Mouse (Mus musculus): ENCODE data around the gene Rpl23. TPM values are rescaled to one million over a fixed set of nuclear protein-coding genes. Genes with fewer than 3 reads are reported as not detected.
"Not testable (repeated sequence)": the region's sequence is repeated elsewhere in the genome, so short reads cannot be mapped to it uniquely, and the experiment has no call there.

The Rpl23 gene
- total RNA-seq, 2 experiments from 2014 or later: 324 to 331 TPM

DNA sequence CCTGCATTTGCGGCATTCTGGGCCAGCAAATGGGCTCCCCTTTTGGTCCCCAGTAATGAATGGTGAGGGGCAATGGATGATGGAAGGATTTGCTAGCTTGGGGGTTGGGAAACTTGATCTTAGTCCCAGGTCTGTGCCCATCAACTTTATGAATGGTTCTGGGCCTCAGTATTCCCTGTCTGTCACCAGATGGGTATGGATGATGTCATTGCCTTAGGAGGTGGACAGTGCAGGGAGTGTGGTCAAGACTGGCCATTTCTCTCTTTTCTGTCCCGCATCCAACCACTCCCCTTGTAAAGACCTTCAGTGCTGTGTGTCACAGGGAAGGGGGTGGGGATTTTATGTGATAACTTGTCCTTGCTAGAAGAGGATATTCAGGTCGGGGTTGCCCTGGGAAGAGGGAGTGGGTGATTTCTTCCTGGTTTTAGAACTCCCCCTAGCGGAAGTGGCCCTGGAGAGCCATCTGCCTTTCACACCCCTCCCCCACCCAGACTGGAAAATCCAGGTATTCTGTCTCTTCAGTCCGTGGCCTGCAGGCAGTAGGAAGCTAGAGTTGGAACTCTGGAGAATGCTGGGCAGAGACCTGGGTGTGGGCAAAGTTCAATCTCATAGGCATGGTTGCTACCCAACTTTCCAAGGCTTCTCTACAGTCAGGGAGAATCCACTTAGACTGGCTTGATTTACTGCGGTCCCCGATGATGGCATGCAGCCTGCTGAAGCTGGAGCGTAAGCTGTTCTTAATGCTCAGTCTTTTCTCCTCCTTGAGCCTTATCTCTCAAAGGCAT, 19.4 kb upstream of the Rpl23 start:
- no peak for ATAC-seq (replicated peaks; ENCODE audit: low FRiP score, poor library complexity, severe bottlenecking)

DNA sequence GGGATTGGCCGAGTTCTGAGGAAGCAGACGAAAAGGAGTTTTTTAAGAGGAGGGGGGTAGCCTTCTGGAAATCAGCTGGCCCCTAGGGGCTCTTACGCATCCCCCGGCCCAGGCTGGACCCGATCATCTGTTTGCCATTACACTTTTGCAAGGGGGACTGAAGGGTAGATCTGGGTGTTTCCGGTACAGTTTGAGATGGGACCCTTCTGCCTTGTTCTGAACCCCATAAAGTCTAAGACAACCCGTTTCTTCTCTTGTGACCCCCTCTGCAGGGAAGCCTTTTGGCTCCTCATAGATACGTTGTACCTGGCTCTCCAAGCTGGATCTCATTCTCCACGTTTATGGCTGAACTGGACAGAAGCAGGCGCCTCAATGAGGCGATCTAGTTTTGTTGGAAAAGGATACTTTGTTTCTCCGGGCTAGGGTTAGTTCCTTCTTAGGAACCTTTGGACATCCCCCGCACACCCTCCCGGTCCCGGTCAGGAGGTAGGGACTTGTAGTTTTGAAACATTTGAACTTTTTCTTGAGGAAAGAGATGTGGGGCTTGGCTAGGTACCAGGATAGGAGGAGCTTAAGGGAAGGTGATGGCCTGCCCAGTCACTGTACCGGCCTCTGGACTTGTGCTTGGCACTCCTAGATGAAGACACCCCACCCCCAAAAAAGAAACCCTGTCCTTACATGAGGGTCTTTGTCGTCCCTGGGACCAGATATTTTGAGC, 18.6 kb upstream of the Rpl23 start:
- no peak for ATAC-seq (replicated peaks; ENCODE audit: low FRiP score, poor library complexity, severe bottlenecking)

- ATAC-seq (replicated peaks; ENCODE audit: low FRiP score, poor library complexity, severe bottlenecking): peak; percentile 55
Observed at GRCm38 (mm10) chr11:97799994-97800690, 17.9 kb upstream of the Rpl23 start.

DNA sequence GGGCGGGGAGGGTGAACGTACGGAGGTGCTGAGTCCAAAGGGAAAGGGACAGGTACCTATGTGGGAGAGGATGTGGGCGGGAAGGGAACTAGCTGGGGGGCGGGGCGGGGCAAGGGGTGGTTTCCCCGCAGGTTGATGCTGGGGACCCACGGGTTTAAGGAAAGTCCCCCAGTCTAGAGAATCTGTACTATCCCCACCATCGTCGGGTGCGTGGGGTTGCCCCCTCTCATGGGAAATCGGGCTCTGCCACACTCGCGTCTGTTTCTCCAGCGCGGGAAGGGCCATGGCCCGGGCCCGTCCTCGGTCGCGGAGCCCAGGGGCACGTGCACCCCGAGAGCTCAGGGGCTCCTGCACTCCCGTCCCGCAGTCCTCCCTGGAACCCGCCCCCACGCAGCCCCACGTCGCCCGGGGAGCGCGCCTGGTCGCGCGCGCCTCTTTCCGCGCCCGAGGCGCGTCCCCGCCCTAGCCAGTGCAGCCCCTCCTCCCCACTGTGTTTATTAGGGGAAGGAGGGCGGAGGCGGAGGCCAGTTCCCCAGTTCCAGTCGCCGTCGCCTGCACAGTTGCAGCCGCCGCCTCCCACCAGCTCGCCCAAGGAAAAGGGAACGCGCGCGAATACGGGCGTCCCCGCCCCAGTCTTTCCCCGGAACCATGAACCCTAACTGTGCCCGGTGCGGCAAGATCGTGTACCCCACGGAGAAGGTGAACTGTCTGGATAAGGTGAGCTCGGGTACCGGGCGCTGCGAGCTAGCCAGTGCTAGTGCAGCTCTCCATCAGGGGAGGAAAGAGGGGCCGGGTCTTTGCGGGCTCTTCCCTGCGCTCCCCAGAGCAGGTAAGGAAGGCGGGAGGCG, 17.1 kb upstream of the Rpl23 start:
- ATAC-seq (replicated peaks; ENCODE audit: low FRiP score, poor library complexity, severe bottlenecking): peak; percentile 70

DNA sequence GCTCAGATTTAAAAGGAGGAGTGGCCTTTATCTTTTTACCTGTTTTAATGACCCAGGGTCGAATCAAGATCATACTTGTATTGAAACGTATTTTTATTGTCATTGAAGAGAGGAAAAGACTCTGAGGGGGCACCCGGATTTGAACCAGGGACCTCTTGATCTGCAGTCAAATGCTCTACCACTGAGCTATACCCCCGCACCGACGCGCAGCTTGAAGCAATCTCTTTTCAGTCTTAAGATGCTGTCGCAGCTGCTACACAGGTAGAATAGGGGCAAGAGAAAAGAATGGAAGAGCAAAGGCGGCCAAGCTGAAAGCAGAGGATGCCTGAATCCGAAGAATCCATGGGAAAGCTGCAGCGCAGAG, 16.5 kb upstream of the Rpl23 start, which contains the start of gene Lasp1:
Gene Lasp1, plus strand, starts transcription at position 219 of the 364 bp plus-strand sequence.
- no peak for ATAC-seq (replicated peaks; ENCODE audit: low FRiP score, poor library complexity, severe bottlenecking)

DNA sequence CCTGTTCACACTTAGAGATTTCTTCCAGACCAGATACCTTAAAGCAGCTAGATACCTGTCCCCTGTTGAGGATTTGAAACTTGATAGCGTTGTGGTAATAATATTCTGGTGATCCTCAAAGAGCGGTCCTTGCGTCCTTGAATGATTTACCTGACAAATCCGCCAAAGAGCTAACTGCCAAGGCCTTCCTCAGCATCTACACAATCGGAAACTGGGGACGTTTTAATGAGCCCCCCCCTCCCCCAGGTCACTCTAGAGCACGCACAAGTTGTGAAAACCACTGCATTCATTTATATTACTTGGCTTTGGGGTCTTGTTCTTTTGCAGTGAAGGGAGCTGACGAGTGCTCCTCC, 15.8 kb upstream of the Rpl23 start:
- ATAC-seq (replicated peaks; ENCODE audit: low FRiP score, poor library complexity, severe bottlenecking): no peak

GRCm38 (mm10) chr11:97797369-97798082, 15.3 kb upstream of the Rpl23 start:
- no peak for ATAC-seq (replicated peaks; ENCODE audit: low FRiP score, poor library complexity, severe bottlenecking)

GRCm38 (mm10) chr11:97796910-97797309, 14.7 kb upstream of the Rpl23 start:
- no peak for ATAC-seq (replicated peaks; ENCODE audit: low FRiP score, poor library complexity, severe bottlenecking)

DNA sequence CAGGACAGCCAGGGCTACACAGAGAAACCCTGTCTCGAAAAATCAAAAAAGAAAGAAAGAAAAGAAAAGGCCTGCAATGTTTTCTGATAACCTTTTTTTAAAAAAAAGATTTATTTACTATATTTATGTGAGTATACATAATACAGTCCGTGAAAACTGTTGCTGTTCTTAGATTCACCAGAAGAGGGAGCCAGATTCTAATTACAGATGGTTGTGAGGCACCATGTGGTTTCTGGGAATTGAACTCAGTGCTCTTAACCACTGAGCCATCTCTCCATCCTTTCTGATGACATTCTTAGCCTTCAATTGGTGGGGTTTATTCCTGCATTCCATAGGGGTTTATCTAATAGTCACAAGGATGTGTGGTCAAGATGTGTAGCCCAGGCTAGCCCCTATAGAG, 10.9 kb upstream of the Rpl23 start:
- no peak for ATAC-seq (replicated peaks; ENCODE audit: low FRiP score, poor library complexity, severe bottlenecking)

DNA sequence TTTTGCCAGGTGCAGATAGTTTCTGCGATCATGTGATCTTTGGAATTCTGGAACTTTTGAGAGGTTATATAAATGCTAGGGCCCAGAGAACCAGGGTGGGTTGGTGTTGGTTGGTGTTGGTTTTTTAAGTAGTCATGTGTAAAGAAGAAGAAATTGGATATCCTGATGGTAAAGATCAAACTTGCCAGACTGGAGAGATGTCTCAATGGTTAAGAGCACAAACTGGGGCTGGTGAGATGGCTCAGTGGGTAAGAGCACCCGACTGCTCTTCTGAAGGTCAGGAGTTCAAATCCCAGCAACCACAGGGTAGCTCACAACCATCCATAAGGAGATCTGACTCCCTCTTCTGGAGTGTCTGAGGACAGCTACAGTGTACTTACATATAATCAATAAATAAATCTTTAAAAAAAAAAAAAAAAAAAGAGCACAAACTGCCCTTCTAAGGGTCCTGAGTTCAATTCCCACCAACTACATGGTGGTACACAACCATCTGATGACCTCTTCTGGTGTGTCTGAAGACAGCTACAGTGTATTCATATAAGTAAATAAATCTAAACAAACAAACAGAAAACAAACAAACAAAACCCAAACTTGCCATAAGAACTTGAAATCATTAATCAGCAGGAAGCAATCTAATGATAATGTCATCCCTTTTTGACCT, 8.7 kb upstream of the Rpl23 start:
- ATAC-seq (replicated peaks; ENCODE audit: low FRiP score, poor library complexity, severe bottlenecking): not testable (repeated sequence)

GRCm38 (mm10) chr11:97789727-97790126, 7.5 kb upstream of the Rpl23 start:
- no peak for ATAC-seq (replicated peaks; ENCODE audit: low FRiP score, poor library complexity, severe bottlenecking)

DNA sequence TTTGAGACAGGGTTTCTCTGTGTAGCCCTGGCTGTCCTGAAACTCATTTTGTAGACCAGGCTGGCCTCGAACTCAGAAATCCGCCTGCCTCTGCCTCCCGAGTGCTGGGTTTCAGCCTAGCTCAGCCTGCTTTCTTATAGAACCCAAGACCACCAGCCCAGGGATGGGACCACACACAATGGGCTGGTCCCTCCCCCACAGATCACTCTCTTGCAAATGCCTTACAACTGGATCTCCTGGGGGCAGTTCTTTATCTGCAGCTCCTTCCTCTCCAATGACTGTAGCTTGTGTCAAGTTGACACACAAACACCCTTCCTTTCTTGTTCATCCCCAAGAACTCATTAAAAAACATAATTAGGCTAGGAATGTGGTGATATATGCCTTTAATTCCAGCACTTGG, 5.7 kb upstream of the Rpl23 start:
- no peak for ATAC-seq (replicated peaks; ENCODE audit: low FRiP score, poor library complexity, severe bottlenecking)

GRCm38 (mm10) chr11:97782564-97782895, 293 bp upstream of the Rpl23 start:
- ATAC-seq (replicated peaks; ENCODE audit: low FRiP score, poor library complexity, severe bottlenecking): no peak

DNA sequence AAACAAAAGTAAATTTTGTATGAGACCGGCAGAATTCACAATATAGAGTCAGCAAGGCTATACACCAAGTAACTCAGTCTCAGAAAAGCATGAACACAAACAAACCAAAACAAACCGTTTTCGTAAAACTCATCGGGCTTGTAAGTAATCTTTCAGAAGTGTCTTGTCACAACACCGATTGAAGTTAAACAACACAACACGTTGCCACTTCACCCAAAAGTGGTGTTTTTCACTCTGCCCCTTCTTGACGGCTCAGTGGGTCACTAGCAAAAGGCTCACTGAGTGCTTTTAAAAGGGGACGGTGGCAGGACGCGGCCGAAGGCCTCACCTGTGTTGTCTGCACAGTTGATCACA, 782 bp downstream of the Rpl23 start:
- peak; percentile 18; the same call in 1 of the 2 replicates for ATAC-seq (replicated peaks; ENCODE audit: low FRiP score, poor library complexity, severe bottlenecking)

GRCm38 (mm10) chr11:97779968-97780701, 2.1 kb downstream of the Rpl23 start:
- ATAC-seq (replicated peaks; ENCODE audit: low FRiP score, poor library complexity, severe bottlenecking): no peak

GRCm38 (mm10) chr11:97778918-97779317, 3.3 kb downstream of the Rpl23 start:
- no peak for ATAC-seq (replicated peaks; ENCODE audit: low FRiP score, poor library complexity, severe bottlenecking)

DNA sequence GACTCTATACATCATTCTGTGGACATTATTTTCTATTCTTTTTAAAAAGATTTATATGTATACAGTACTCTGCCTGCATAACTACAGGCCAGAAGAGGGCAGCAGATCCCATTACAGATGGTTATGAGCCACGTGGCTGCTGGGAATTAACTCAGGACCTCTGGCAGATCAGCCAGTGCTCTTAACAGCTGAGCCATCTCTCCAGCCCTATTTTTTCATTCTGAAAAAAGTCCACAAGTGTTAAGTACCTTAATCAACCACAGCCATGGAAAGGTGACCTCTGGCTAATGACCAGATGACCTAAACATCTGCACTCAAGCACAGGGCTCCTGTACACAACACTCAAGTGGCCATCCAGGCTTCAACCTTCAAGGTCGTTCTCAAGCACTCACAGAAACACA, 5.1 kb downstream of the Rpl23 start:
- no peak for ATAC-seq (replicated peaks; ENCODE audit: low FRiP score, poor library complexity, severe bottlenecking)

GRCm38 (mm10) chr11:97776497-97777128, 5.6 kb downstream of the Rpl23 start:
- no peak for ATAC-seq (replicated peaks; ENCODE audit: low FRiP score, poor library complexity, severe bottlenecking)

All from erythroid progenitor cell, adult 5-6 weeks (primary cell).